In genomic region chr17:26017949-26018348, GRCm38 (mm10) we compare ENCODE assay signal across 13 mouse cellular contexts. TPM values are rescaled to one million over a fixed set of nuclear protein-coding genes. Genes with fewer than 3 reads are reported as not detected.
DNase-seq lines count a peak whose midpoint lies in the region; ATAC-seq lines count a peak whose summit lies in the region.
"Had no signal": no experiment of that assay in that cellular context is flagged by ENCODE, and none has a peak within 500 bp of the region (broad histone marks: within the 10 kb centered on the region; RNA-seq: fewer than 3 reads in every experiment).

No protein-coding gene starts in this region.

- no peaks in the 10 kb centered on the region for H3K27me3 ChIP-seq in intestine, embryonic 15.5 days (replicated peaks)

- no peaks in the 10 kb centered on the region for H3K9me3 ChIP-seq in intestine, embryonic 15.5 days
- H3K9me3 ChIP-seq: megakaryocyte, embryonic 14.5 days had no signal

- H3K4me1 ChIP-seq in intestine, embryonic 15.5 days (replicated peaks), result peaks cover 6% of the 10 kb centered on the region; the same call in 1 of the 2 replicates

- H3K27ac ChIP-seq in intestine, embryonic 15.5 days, result no peak overlapping the region
- H3K27ac ChIP-seq: liver, embryonic 14.5 days had no signal

- no peak overlapping the region for H3K4me3 ChIP-seq in intestine, embryonic 15.5 days (replicated peaks)
- H3K4me3 ChIP-seq: megakaryocyte, embryonic 14.5 days had no signal

- 45% methylated on average over 5 of the region's 5 CpGs for WGBS in intestine, embryonic 15.5 days

- H3K4me2 ChIP-seq in intestine, embryonic 15.5 days (replicated peaks), result no peak overlapping the region

- intact Hi-C loops in heart, postnatal 25 days (cut with DNase I), result no loop called here

- H3K9ac ChIP-seq in intestine, embryonic 15.5 days, result no peak overlapping the region
- H3K9ac ChIP-seq: liver, embryonic 14.5 days had no signal

- peak; percentile 59; the same call in 1 of the 2 replicates for ATAC-seq in intestine, embryonic 15.5 days
- ATAC-seq in megakaryocyte progenitor cell, adult 5-6 weeks (replicated peaks; ENCODE audit: poor library complexity), result no peak
- ATAC-seq: CD4-positive, CD25-positive, alpha-beta regulatory T cell, adult 4 months; inflammation-experienced regulatory T-cells, adult 6 months had no signal

- DNase-seq in heart, adult 11 months, result peak; percentile 96
- DNase-seq in heart, postnatal 25 days (ENCODE audit: low spot score), result no peak
- peak; percentile 62 for DNase-seq in heart, adult 8-10 months (ENCODE audit: low spot score)
- peak; percentile 85 to 92 for DNase-seq in kidney, postnatal 36 days
- no peak for DNase-seq in right cerebral cortex, postnatal 36 days (ENCODE audit: low spot score in 2 of 2)
- no peak for DNase-seq in right cerebral cortex, postnatal 14 days
- DNase-seq: cerebellum, postnatal 10 days had no signal

- H3K36me3 ChIP-seq in intestine, embryonic 15.5 days, result no peaks in the 10 kb centered on the region

RNA-seq across cellular contexts. Expression of gene Capn15, which starts 32.4 kb away (rescaled TPM):
- 1 to 10 TPM; 7.1 to 7.8 TPM for total RNA-seq in heart, postnatal 25 days (2021)
- 1 to 10 TPM; 5.4 to 8.1 (median 6.8) TPM for total RNA-seq in heart, adult 8-10 months (2022)
- polyA plus RNA-seq in intestine, embryonic 15.5 days (2015; fragmentation: Nextera tagmentation; extraction: Ambion mirVana), result 18.5 and 25.1 TPM in 2 replicates
- 8.6 and 11.2 TPM in 2 replicates for total RNA-seq in megakaryocyte progenitor cell, adult 5-6 weeks (2015)
- total RNA-seq in megakaryocyte progenitor cell, adult 5-6 weeks (2017), result 2.4 and 3.3 TPM in 2 replicates

RNA-seq across cellular contexts. Expression of gene Rab11fip3, which starts 51.4 kb away (rescaled TPM):
- total RNA-seq in heart, postnatal 25 days (2021), result 10 to 100 TPM; 28.0 to 30.2 TPM
- 10 to 100 TPM; 30.0 to 33.6 (median 32.2) TPM for total RNA-seq in heart, adult 8-10 months (2022)
- polyA plus RNA-seq in intestine, embryonic 15.5 days (2015; fragmentation: Nextera tagmentation; extraction: Ambion mirVana), result 12.4 and 13.6 TPM in 2 replicates
- 0.69 and 1.6 TPM in 2 replicates for total RNA-seq in megakaryocyte progenitor cell, adult 5-6 weeks (2015)
- 0.83 and 1.9 TPM in 2 replicates for total RNA-seq in megakaryocyte progenitor cell, adult 5-6 weeks (2017)

Comparison
In these comparisons a context has a peak if more than half of its experiments do, and no peak if none do; other contexts are left out.
1. DNase-seq: peak in heart, adult 11 months (single experiment), heart, adult 8-10 months (single experiment) and kidney, postnatal 36 days (2 of 2); none in heart, postnatal 25 days (single experiment), right cerebral cortex, postnatal 36 days (0 of 2) and right cerebral cortex, postnatal 14 days (single experiment).
2. RNA of gene Rab11fip3, which starts 51.4 kb away (total RNA-seq): 30.0 to 33.6 TPM in heart, adult 8-10 months and 28.0 to 30.2 TPM in heart, postnatal 25 days; 0.69 to 1.9 TPM in megakaryocyte progenitor cell, adult 5-6 weeks; every median in the first group is over 4 times any median in the second.